ENCODE assay signal across 22 mouse cellular contexts in genomic region chr11:7134319-7134718, GRCm38 (mm10). TPM values are rescaled to one million over a fixed set of nuclear protein-coding genes. Genes with fewer than 3 reads are reported as not detected.
DNase-seq lines count a peak whose midpoint lies in the region; ATAC-seq and TF ChIP-seq lines count a peak whose summit lies in the region.
"Had no signal": no experiment of that assay in that cellular context is flagged by ENCODE, and none has a peak within 500 bp of the region (broad histone marks: within the 10 kb centered on the region; RNA-seq: fewer than 3 reads in every experiment).

No protein-coding gene starts in this region.

- H3K4me3 ChIP-seq in forebrain, embryonic 13.5 days: no peak overlapping the region
- no peak overlapping the region for H3K4me3 ChIP-seq in hindbrain, postnatal 0 days (ENCODE audit: low read length)
- H3K4me3 ChIP-seq: heart, embryonic 15.5 days; hindbrain, embryonic 10.5 days; liver, embryonic 13.5 days; megakaryocyte, embryonic 14.5 days; neural tube, embryonic 12.5 days had no signal

- H3K27ac ChIP-seq in forebrain, embryonic 13.5 days: no peak overlapping the region
- no peak overlapping the region for H3K27ac ChIP-seq in hindbrain, postnatal 0 days
- H3K27ac ChIP-seq: heart, embryonic 15.5 days; hindbrain, embryonic 10.5 days; kidney, postnatal 0 days; liver, embryonic 13.5 days; neural tube, embryonic 12.5 days; stomach, postnatal 0 days had no signal

- no peak for ATAC-seq in forebrain, embryonic 13.5 days
- no peak for ATAC-seq in hindbrain, postnatal 0 days
- ATAC-seq: forebrain, embryonic 16.5 days had no signal

- 80% methylated on average over 5 of the region's 5 CpGs for WGBS in forebrain, embryonic 13.5 days
- WGBS in hindbrain, postnatal 0 days: 75% methylated on average over 5 of the region's 5 CpGs

- no peaks in the 10 kb centered on the region for H3K36me3 ChIP-seq in forebrain, embryonic 13.5 days (ENCODE audit: poor library complexity, severe bottlenecking)
- H3K36me3 ChIP-seq in hindbrain, postnatal 0 days (ENCODE audit: insufficient read depth, low read length): peaks cover 3% of the 10 kb centered on the region; the same call in 1 of the 2 replicates
- H3K36me3 ChIP-seq: heart, embryonic 15.5 days; hindbrain, embryonic 10.5 days; liver, embryonic 13.5 days; neural tube, embryonic 12.5 days had no signal

- H3K4me1 ChIP-seq in forebrain, embryonic 13.5 days: no peaks in the 10 kb centered on the region
- H3K4me1 ChIP-seq in hindbrain, postnatal 0 days (ENCODE audit: insufficient read depth, low read length): no peaks in the 10 kb centered on the region
- H3K4me1 ChIP-seq: megakaryocyte, embryonic 14.5 days; neural tube, embryonic 12.5 days had no signal

- no peak overlapping the region for H3K9ac ChIP-seq in forebrain, embryonic 13.5 days
- no peak overlapping the region for H3K9ac ChIP-seq in hindbrain, postnatal 0 days (replicated peaks; ENCODE audit: low read length)
- H3K9ac ChIP-seq: heart, embryonic 15.5 days; liver, embryonic 13.5 days; neural tube, embryonic 12.5 days had no signal

- intact Hi-C loops in left cerebral cortex, postnatal 4 days (cut with DNase I): no loop called here

- TF ChIP-seq CTCF in hindbrain, postnatal 0 days (IDR thresholded peaks at IDR 0.05; ENCODE audit: low read depth): no peak

- H3K9me3 ChIP-seq in forebrain, embryonic 13.5 days (replicated peaks): no peaks in the 10 kb centered on the region
- H3K9me3 ChIP-seq in hindbrain, postnatal 0 days (ENCODE audit: low read length): no peaks in the 10 kb centered on the region
- H3K9me3 ChIP-seq: heart, embryonic 15.5 days; hindbrain, embryonic 10.5 days; liver, embryonic 13.5 days; neural tube, embryonic 12.5 days had no signal

- H3K4me2 ChIP-seq in forebrain, embryonic 13.5 days: no peak overlapping the region
- H3K4me2 ChIP-seq in hindbrain, postnatal 0 days (ENCODE audit: low read depth, low read length): no peak overlapping the region
- H3K4me2 ChIP-seq: heart, embryonic 15.5 days; liver, embryonic 13.5 days; neural tube, embryonic 12.5 days had no signal

- no peaks in the 10 kb centered on the region for H3K27me3 ChIP-seq in forebrain, embryonic 13.5 days
- no peaks in the 10 kb centered on the region for H3K27me3 ChIP-seq in hindbrain, postnatal 0 days (ENCODE audit: insufficient read depth, low read length)
- H3K27me3 ChIP-seq: heart, embryonic 15.5 days; liver, embryonic 13.5 days; megakaryocyte, embryonic 14.5 days; neural tube, embryonic 12.5 days had no signal

- DNase-seq in left cerebral cortex, adult 18-20 months (ENCODE audit: low spot score in 2 of 2): peak; percentile 64 to 78
- no peak for DNase-seq in left cerebral cortex, postnatal 4 days
- peak; percentile 32 to 37 for DNase-seq in frontal cortex, postnatal 14 days (ENCODE audit: low spot score in 2 of 2)
- DNase-seq in layer of hippocampus, postnatal 25 days (ENCODE audit: extremely low spot score in 1 of 2, low spot score in 1 of 2): peak; percentile 13 to 36
- DNase-seq in right cerebral cortex, postnatal 14 days: peak; percentile 48
- DNase-seq in kidney, adult 9 months: no peak
- DNase-seq in hindbrain, postnatal 0 days (ENCODE audit: low spot score): no peak
- DNase-seq: embryo, embryonic 11 days; liver, embryonic 13.5 days; lung, postnatal 10 days; thymus, postnatal 36 days had no signal

RNA-seq across cellular contexts. Expression of gene Gm11985, which starts 54.0 kb away (rescaled TPM):
- total RNA-seq in left cerebral cortex, adult 18-20 months (2021): not detected
- not detected for total RNA-seq in left cerebral cortex, postnatal 4 days (2021)
- total RNA-seq in layer of hippocampus, postnatal 25 days (2021): not detected
- not detected in 2 replicates for polyA plus RNA-seq in forebrain, embryonic 13.5 days (2015; fragmentation: Nextera tagmentation; extraction: Ambion mirVana)
- total RNA-seq in hindbrain, postnatal 0 days (2014; rRNA removed): not detected in 2 replicates
- polyA plus RNA-seq in hindbrain, postnatal 0 days (2015; fragmentation: Nextera tagmentation; extraction: Ambion mirVana): not detected in 2 replicates
- total RNA-seq: left cerebral cortex, adult 8-10 months had no signal
- polyA plus RNA-seq: forebrain, embryonic 16.5 days; gonadal fat pad, adult 2 months; heart, embryonic 15.5 days; hindbrain, embryonic 10.5 days; intestine, embryonic 14.5 days; kidney, postnatal 0 days; liver, embryonic 13.5 days; neural tube, embryonic 12.5 days; stomach, postnatal 0 days had no signal

Comparison
In these comparisons a context has a peak if more than half of its experiments do, and no peak if none do; other contexts are left out.
1. DNase-seq: peak in left cerebral cortex, adult 18-20 months (2 of 2), frontal cortex, postnatal 14 days (2 of 2), layer of hippocampus, postnatal 25 days (2 of 2) and right cerebral cortex, postnatal 14 days (single experiment); none in left cerebral cortex, postnatal 4 days (single experiment), kidney, adult 9 months (single experiment) and hindbrain, postnatal 0 days (single experiment).